Mouse (Mus musculus) MEL (cell line): ENCODE results near the gene Rasgef1b.

Experiments used
- CTCF ChIP-seq, 3 experiments: IDR thresholded peaks in 2 of 3; conservative IDR thresholded peaks in 1 of 3; 2 replicates each; pipeline ENCODE4 v1.5.1; 2011 to 2012; ENCODE audit warnings: low read length in 3 of 3, low read depth in 2 of 3, mild to moderate bottlenecking in 2 of 3, improper control_type of control experiment in 1 of 3, inconsistent platforms in 1 of 3, mixed read lengths in 1 of 3, moderate library complexity in 1 of 3; ENCODE audit not compliant: control insufficient read depth in 1 of 3, insufficient read depth in 1 of 3, poor library complexity in 1 of 3, severe bottlenecking in 1 of 3
- EP300 ChIP-seq, 2 experiments: IDR thresholded peaks; 2 replicates each; pipeline ENCODE4 v1.6.1; 2011; ENCODE audit warnings: improper control_type of control experiment in 2 of 2, low read length in 2 of 2, low read depth in 1 of 2, mild to moderate bottlenecking in 1 of 2
- POLR2A ChIP-seq, 2 experiments: IDR thresholded peaks; 2 replicates each; pipeline ENCODE4 v1.6.1; 2011 to 2012; ENCODE audit warnings: low read length in 2 of 2, mild to moderate bottlenecking in 2 of 2, control low read depth in 1 of 2, improper control_type of control experiment in 1 of 2, low read depth in 1 of 2, moderate library complexity in 1 of 2; ENCODE audit not compliant: control insufficient read depth in 1 of 2, insufficient read depth in 1 of 2, poor library complexity in 1 of 2
- POLR2AphosphoS5 ChIP-seq: IDR thresholded peaks from 2 replicates; pipeline ENCODE4 v1.6.1; 2012; ENCODE audit warnings: low read depth, borderline replicate concordance, mild to moderate bottlenecking, inconsistent platforms, low read length, moderate library complexity, mixed read lengths

GRCm38 (mm10) chr5:99447481-99447880, 281.4 kb downstream of the Rasgef1b start:
- TF ChIP-seq CTCF (IDR thresholded peaks at IDR 0.05 in 2 of 3, conservative IDR thresholded peaks at IDR 0.05 in 1 of 3; ENCODE audit: control insufficient read depth in 1 of 3, insufficient read depth in 1 of 3, low read depth in 2 of 3, low read length in 3 of 3, poor library complexity in 1 of 3, severe bottlenecking in 1 of 3) = no peak
- TF ChIP-seq POLR2A (IDR thresholded peaks at IDR 0.05; ENCODE audit: control insufficient read depth in 1 of 2, insufficient read depth in 1 of 2, low read depth in 1 of 2, low read length in 2 of 2, poor library complexity in 1 of 2) = no peak
- TF ChIP-seq EP300 (IDR thresholded peaks at IDR 0.05; ENCODE audit: low read depth in 1 of 2, low read length in 2 of 2) = no peak
- TF ChIP-seq POLR2AphosphoS5 = no peak
